Mouse (Mus musculus): ENCODE data around the gene Plekhm1.

The Plekhm1 gene

DNA sequence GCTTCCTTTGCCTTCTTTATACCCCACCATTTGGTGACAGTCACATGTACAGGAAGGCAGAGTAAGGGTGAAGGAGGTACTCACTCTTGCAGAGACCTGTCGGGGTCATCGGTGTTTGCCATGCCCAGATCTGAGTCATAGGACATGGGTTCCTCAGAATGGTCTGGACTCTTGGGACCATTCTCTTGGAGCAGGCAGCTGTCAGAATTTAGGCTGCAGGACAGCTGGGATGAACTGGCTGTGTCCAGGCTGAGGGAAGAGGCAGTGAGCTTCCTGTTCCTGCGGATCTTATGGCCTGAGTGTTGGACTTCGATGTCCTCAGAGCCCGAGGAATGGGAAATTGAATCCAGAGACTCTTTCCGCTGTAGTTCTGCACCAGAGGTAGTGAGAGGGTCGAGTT lies 17.9 kb downstream of the Plekhm1 start:
- no peak for DNase-seq (ENCODE audit: low spot score in 2 of 2)

DNA sequence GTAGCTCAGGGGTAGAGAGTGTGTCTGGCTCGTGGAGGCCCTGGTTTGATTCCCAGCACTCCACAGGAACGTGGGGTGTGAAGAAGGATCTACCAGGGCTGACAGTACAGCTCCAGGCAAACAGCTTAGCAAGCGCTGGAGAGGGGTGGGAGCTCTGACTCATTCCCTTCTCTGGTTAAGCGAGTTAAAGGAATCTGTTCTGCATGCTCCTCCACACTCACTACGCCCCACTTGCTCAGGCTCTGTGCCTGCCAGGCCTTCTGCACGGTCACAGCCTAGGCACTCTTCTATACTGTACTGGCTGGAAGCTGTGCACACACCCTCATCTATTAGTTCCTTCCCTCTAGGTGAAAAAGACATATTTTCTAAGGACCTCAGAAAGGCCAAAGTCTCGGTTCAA lies 18.5 kb downstream of the Plekhm1 start:
- DNase-seq (ENCODE audit: low spot score in 2 of 2) = no peak

DNA sequence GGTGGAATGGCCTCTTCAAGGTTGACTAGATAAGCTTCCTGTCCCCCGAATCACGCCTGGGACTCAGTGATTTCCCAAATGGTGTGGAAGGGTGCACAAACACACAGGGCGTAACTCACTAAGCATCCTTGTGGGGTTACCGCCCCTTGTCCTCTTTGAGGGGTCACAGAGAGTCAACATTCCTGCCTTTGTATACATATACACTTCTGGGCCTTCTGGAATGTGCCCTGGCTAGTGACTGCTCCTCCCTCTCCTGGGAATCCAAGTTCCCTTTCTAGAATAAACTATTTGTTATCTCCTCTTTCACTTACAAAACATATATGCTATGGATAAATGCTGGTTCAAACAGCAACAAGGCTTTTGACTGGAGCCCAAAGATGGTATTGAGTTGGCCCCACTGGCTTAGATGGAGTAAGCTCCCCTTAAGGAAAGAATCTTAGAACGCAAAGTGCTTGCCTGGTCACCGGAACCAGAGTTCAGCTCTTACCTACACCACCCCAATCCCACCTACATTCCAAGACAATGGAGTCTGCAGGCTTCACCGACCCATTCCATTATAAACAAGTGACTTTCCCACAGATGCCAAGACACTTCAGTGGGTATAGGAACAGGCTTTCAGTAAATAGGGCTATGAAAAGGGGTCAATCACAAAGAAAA lies 24.5 kb downstream of the Plekhm1 start:
- DNase-seq (ENCODE audit: low spot score in 2 of 2) = no peak

DNA sequence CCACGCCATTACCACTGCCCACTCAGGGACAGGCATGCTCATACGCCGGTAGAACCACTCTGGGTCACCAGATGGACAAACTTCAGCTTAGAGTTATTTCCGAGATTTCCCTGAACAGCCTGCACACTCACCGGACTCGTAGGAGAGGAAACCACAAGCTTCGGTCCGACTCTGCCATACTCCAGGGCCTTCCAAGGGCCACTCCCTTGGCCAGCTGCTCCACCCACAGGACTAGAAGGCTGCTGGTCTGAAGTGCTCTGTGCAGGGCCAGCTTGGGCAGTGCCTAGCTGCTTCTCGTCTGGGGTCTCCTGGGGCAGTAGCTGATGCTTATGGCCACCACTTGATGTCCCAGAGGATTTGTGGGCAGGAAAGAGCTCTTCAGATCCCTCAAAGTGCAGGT lies 25.7 kb downstream of the Plekhm1 start:
- no peak for DNase-seq (ENCODE audit: low spot score in 2 of 2)

DNA sequence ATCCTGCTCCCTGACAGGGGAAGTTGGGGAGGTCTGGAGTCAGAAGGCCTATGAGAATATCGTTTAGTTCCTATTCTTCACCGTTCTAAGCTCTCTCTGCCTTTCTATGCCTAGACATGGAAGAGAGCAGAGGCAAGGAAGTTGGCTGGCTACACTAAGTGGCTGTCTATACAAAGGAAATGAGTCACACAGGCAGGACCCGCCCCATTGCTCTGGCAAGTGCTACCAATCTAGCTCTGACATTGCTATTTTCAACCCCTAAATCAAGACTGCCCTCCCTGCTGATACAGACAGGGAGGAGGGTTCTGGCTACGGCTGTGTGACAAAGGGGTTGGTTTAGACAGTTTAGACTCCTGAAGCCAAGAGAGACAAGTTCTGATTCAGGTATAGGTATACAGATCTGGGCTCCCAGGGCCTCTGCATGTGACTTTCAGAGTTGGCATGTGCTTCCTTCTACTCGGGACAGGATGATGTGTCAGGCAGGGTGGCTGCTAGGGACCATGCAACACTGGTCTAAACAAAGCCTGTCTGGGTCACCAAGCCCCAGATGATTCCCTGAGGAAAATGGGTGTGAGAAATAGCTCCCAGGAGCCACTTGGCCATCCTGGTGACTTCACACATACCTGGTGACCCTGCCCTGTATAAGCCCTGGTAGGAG lies 30.4 kb downstream of the Plekhm1 start:
- no peak for DNase-seq (ENCODE audit: low spot score in 2 of 2)

DNA sequence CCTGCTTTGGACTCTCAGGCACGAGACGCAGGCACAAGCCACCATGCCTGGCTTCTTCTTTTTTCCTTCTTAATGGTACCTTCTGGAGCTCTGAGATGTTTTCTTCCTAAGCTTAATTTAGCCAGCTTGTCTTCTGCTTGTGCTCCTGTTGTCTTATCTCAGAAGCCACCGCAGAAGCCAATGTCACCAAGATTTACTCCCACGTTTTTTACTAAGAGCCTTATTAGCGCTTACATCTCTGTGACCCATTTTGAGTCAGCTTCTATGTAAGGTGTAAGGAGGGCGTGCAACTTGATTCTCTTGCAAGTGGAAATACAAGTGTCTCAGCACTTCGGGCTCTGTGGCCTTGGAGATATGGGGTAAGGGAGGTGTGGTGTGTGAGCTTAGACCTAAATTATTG lies 31.0 kb downstream of the Plekhm1 start:
- DNase-seq (ENCODE audit: low spot score in 2 of 2) = no peak

DNA sequence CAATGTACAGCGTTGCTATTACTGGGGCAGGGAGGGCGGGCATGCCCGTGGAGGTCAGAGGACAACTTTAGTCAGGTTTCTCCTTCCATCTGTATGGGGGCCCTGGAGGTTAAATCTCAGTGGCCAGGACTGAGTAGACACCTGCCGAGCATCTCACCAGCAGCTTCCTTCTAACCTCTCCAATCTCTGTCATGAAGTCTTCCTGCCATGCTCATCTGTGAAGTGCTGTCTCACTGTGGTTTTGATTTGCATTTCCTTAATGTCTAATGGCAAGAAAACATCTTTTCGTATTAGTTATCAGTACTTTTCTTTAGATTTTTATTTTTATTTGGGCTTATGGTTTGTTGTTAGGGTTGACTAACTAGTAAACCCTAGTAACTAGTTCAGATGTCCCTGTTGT lies 32.0 kb downstream of the Plekhm1 start:
- DNase-seq (ENCODE audit: low spot score in 2 of 2) = no peak

DNA sequence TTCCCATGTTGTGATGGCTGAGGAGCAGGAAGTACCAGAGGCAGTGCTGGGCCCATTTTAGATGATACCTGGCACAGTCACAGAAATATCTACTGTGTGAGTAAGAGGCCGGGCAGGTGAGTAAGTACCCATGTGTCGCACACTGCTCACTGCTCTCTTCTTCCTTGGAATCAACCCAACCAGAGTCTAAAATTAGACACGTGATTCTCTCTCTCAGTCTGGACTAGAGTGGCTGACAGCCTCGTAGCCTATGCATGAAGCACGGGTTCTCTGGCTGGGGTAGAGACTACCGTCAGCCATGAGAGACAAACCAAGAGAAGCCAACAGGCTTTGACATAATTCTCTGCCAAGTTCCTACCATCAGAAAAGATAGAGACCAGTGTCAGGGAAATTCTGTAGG lies 34.1 kb downstream of the Plekhm1 start:
- no peak for DNase-seq (ENCODE audit: low spot score in 2 of 2)

DNA sequence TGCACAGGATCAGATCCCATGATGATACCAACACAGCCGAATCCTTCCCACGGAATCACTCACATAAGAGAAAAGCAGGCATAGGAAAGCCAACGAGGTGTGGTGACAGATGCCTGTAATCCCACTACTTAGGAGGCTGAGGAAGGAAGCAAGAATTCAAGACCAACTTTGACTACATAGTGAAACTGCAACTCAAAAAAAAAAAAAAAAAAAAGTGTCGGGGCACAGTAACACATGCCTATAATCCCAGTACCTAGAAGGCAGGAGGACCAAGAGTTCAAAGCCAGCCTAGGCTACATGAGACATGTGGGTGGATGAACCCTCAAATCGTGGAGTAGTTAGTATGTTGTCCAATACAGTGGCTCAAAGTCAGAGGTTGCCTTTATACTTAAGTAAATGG lies 36.7 kb downstream of the Plekhm1 start:
- DNase-seq (ENCODE audit: low spot score in 2 of 2) = no peak

DNA sequence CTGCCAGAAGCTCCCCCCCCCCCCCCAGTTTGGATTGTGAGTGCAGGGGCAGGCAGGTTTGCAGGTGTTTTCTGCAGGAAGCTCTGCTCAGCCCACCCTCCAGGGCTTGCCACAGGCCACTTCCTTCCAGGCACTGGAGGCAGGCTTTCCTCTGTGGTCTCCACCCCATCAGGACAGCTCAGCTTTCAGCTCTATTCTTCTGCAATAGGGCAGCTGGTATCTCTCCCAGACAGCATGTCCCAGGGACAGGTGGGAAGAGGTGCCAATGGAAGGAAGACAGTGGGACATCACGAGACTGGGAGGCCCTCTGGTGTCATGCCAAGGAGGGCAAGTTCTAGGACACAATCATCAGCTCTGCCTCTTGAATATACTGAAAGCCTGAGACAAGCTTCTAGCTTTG lies 37.2 kb downstream of the Plekhm1 start:
- no peak for DNase-seq (ENCODE audit: low spot score in 2 of 2)

DNA sequence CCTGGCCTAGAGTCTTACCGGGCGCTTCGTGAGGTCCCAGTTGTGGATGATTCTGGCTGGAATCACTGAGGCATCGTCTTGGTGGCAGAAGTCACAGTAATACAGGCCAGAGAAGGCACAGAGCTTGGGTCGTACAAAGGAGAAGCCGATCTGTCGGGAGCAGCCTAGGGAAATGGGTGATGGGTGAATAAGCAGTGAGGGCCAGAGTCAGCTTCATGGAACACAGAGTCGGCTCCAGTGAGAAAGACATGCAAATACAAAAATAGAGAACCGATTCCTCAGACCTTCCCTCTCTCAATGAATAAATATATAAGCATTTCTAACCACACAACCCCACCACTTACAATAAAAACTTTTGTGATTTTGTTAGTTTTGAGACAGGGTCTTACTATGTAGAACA lies 38.6 kb downstream of the Plekhm1 start:
- no peak for DNase-seq (ENCODE audit: low spot score in 2 of 2)

DNA sequence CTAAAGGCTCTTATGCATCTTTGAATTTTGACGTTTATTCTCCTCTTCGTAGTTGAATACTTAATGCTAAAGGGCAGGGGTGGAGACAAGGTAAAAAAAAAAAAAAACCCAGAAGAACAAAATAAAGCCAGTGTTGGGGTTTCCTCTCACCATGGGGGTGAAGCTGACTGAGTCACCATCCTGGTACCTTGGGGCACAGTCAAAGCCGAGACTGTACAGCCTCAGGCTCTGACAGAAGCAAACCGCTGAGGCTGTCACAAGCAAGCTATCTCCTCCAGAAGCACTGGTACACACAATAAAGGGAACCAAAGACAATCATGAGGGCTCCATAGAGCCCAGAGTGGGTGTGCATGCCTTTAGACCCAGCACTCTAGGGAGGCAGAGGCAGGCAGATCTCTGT lies 39.9 kb downstream of the Plekhm1 start:
- no peak for DNase-seq (ENCODE audit: low spot score in 2 of 2)

DNA sequence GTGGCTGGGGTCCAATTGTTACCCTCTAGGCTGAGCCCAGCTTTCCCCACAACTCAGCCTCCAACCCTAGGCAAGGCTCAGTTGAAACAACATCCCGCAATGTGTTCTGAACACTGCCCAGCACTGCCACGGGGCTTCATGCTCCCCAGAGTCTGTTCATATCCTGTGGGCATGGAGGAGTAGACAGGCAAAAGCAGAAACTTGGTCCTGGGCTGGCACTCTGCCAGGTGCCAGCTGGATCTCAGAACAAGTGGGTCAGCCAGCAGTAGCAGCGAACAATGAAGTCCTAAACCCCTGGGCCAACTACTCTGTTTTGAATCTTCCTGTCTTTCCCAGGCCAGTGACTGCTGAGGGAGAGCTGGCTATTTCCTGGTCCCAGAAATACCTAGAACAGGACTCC lies 40.4 kb downstream of the Plekhm1 start:
- DNase-seq (ENCODE audit: low spot score in 2 of 2) = no peak

DNA sequence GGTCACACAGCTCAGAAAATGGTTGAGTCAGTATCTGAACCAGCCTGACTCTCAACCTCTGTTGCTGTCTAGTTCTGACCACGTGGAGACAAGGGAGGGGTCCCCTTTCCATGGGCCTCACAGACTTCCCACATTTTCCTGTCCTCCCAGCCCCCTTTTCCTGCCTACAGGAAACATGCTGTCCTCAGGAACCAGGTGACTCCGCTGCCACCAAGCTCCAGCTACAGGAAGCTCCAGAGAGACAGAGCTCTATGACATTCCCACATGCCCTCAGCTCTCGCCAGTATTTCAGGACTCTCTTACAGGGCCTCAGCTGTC lies 41.3 kb downstream of the Plekhm1 start:
- DNase-seq (ENCODE audit: low spot score in 2 of 2) = no peak

DNA sequence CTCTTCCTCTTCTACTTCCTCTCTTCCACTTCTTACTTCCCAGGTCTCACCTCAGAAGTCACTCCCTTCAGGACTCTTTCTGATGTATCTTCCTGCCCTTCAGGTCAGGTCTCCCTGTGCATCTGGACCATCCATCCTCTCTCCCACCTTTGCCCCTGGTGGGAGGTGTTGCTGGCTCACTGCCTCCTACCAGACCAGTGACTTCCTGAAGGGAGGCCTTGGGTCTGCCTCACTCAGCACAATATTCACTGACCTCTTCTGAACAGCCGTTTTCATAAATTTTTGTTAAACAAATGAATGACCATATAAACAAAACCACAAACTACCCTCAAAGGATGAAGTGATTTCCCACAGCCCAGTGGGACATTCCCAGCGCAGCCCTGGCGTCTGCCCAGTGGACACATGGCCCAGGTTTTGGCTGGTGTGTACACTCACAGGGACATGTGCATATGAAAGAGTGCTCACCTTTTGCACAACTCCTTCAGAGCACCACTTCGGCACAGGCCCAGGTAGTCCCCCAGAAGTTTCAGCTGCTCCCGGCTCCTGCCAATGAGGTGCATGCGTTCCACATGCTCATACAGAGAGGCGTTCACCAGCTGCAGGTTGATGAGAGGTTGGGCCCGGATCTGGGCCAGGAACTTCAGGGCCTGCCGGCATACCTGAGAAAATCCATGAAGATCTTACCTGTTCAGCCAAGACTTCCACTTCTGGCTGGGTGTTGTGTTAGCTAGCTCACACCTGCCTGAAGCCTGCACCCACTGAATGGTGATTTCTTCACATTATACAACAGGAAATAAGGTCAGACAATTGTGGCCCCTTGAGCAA lies 41.9 kb downstream of the Plekhm1 start:
- DNase-seq (ENCODE audit: low spot score in 2 of 2) = no peak

DNA sequence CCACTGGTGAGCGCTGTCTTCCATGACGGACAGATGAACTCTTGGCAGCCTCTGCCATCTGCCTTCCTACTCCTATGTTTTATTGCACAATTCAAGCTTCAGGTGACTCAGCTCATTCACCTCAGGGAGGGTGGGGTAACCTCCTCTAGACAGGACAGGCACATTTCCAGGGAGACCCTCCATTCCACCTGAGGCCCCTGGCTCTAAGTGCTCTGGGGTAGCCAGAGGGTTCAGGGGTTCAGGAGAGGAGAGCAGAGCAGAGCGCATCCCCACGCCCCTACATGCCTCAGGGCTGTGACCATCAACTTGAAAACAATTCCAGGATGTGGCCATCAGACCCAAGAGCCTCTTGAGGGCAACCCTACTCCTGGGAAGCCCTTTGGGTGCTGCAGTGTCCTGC lies 47.0 kb downstream of the Plekhm1 start:
- no peak for DNase-seq (ENCODE audit: low spot score in 2 of 2)

DNA sequence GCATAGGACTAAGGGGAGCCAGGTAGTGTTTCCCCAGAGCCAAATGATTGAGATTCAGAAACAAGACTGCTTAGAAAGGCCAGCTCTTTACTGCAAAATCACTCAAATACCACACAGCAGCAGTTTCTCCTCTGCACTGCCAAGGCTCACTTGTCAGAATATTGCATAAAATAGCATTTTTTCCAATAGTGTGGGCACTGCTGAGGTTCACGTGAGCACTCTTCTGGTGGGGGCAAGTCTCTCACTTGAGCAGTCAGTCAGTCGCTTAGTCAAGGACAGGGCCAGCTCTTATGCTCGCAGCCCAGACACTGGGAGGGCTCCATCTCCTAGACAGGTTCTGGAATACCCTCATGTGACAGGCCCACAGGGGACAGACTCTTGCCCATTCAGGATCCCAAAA lies 47.5 kb downstream of the Plekhm1 start:
- DNase-seq (ENCODE audit: low spot score in 2 of 2) = no peak

DNA sequence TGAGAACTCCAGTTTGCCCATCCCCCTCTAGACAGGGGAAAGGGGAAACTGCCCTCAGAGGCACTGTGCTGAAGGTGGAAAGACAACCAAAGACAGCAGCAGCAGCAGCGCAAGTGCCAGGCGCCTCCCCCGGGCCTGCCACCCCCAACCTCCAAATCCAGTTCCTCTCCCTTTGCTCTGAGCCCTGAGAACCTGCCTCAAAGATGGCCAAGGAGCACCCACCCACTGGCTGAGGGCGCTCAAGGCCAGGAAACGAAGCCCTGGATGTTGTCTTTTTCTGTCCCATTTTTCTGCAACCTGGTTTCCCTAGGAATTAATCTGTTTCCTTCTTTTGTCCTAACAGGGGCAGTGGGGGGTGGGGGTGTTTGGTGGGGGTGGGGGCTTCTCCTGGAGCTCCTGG lies 48.2 kb downstream of the Plekhm1 start:
- DNase-seq (ENCODE audit: low spot score in 2 of 2) = no peak

DNA sequence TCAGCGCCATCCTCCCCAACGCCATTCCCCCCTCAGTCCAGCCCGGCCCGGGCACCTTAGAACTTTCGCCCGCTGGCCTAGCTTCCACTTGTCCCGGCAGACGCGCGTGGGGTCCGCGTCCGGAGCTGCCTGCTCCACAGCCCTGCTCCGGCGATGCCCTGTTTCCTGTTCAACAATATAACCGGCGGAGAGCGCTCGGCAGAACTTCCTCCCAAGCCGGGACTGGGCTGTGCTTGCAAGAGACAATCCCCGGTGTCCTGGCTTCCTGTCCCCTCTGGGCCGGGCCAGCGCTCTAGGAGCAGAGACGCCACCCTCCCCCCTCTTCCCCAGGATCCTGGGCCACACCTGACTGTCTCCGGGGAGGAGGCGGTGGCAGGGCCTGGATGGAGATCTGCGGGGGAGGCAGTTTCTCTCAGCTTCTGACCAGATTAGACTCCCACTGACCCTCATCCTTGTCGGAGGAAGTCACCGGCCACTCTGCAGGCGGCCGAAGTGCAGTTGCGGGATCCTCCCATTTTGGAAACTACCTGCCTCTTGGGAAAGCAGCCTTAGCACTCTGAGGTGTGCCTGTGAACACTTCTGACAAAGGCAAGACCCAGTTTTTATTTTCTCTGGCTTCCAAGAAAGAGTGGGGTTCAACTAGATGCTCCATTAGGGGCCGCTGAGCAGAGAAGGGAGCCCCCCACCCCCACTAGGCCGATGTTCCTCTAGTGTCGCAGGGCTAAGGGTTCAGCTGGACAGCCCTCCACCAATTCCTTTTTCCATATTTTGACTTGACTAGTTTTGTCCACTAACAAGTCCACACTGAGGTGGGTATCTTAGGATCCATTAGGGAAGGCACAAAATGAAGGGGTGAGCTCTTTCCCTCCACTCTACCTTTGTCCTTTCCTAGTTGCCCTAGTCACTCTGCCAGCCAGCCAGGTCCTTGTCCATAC lies 49.0 kb downstream of the Plekhm1 start, which contains the start of gene Arhgap27:
Gene Arhgap27, minus strand, starts transcription at position 479 of the 935 bp plus-strand sequence.
- DNase-seq (ENCODE audit: low spot score in 2 of 2) = no peak

DNA sequence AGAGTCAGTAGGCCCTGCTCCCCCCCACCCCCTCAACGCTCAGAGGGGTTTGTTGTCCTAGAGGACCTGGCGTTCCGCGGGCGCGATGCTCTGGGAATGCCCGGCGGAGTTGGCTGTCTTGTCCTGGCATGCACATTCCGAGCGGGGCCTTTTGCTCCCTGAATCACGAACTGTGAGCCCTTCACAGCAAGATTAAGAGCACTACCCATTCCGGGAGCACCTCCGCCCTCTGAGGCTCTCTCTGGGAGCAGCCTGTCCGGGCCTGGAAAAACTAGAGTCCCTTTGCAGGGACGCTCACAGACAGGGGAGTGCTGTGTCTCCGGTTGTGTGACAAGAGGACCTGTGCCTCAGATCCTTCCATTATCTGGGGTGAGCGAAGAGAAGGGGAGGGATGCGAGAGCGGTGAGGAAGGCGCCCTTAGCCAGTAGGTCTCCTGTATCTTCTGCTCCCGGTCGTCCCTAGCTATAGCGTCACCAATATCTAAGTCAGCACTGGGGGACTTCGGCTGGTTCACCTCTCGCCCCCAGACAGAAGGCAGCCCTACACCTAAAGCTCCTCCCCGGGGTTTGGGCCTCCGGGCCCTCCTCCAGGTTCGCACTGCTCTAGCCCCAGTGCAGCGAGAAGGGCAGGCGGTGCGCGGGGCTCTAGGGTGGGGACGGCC lies 49.8 kb downstream of the Plekhm1 start:
- no peak for DNase-seq (ENCODE audit: low spot score in 2 of 2)

DNA sequence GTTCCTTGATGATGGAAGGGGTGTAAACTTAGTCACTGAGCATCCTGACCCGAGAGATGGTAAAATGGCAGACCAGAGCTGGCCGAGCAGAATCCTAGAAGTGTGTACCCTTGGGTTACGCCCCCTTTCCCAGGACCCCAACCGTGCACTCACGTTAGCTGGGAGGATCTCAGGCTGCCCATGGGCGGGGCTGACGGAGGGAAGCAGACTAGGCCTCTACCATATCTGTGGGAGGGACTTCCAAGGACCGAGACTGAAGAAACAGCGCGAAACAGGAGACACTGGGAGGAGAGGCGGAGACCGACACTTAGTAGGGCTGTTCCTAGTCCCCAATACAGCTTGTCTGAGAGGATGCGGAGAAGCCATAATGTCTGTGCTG lies 50.4 kb downstream of the Plekhm1 start:
- no peak for DNase-seq (ENCODE audit: low spot score in 2 of 2)
